8 mouse cellular contexts compared by ENCODE assay signal in genomic region chr5:110136087-110136464, GRCm38 (mm10). TPM values are rescaled to one million over a fixed set of nuclear protein-coding genes. Genes with fewer than 3 reads are reported as not detected.
DNase-seq lines count a peak whose midpoint lies in the region; ATAC-seq and TF ChIP-seq lines count a peak whose summit lies in the region.

No protein-coding gene starts in this region.

- peak overlapping the region; percentile 69 for H3K4me2 ChIP-seq in kidney, embryonic 14.5 days (replicated peaks; ENCODE audit: low read depth, low read length)
- peak overlapping the region; percentile 70 for H3K4me2 ChIP-seq in hindbrain, embryonic 13.5 days
- peak overlapping the region; percentile 77 for H3K4me2 ChIP-seq in midbrain, embryonic 11.5 days

- no peaks in the 10 kb centered on the region for H3K4me1 ChIP-seq in kidney, embryonic 14.5 days (ENCODE audit: control insufficient read depth, insufficient read depth, low read length)
- peaks cover 3% of the 10 kb centered on the region; the same call in 1 of the 2 replicates for H3K4me1 ChIP-seq in bone marrow macrophage, adult 2 months (ENCODE audit: control insufficient read depth, insufficient read depth, low read length)
- peaks cover 13% of the 10 kb centered on the region; the same call in 1 of the 2 replicates for H3K4me1 ChIP-seq in hindbrain, embryonic 13.5 days (replicated peaks)
- 0 out of 2 replicates have a peak, but pooled peaks cover 3% of the 10 kb centered on the region for H3K4me1 ChIP-seq in midbrain, embryonic 11.5 days (ENCODE audit: control insufficient read depth, insufficient read depth, low read length)

- H3K4me3 ChIP-seq in kidney, embryonic 14.5 days (ENCODE audit: low read length) = peak overlapping the region; percentile 75
- peak overlapping the region; percentile 99 for H3K4me3 ChIP-seq in bone marrow macrophage, adult 2 months (ENCODE audit: insufficient read depth, low read length)
- H3K4me3 ChIP-seq in hindbrain, embryonic 13.5 days = peak overlapping the region; percentile 88
- H3K4me3 ChIP-seq in midbrain, embryonic 11.5 days (ENCODE audit: low read depth, low read length) = peak overlapping the region; percentile 77

- peaks cover 8% of the 10 kb centered on the region; the same call in 1 of the 2 replicates for H3K9me3 ChIP-seq in kidney, embryonic 14.5 days (ENCODE audit: control insufficient read depth, low read length)
- no peaks in the 10 kb centered on the region for H3K9me3 ChIP-seq in hindbrain, embryonic 13.5 days
- H3K9me3 ChIP-seq in midbrain, embryonic 11.5 days (ENCODE audit: control insufficient read depth, low read length) = no peaks in the 10 kb centered on the region

- intact Hi-C loops in left cerebral cortex, postnatal 14 days (cut with DNase I) = loop anchor here (5.0 kb wide), 1 partner anchor 41 kb away; the partner anchor contains the start of gene Golga3

- no peak for TF ChIP-seq POLR2A in bone marrow macrophage, adult 2 months (IDR thresholded peaks at IDR 0.05; ENCODE audit: borderline replicate concordance, low read depth, low read length)

- H3K27me3 ChIP-seq in kidney, embryonic 14.5 days (ENCODE audit: control insufficient read depth, insufficient read depth, low read length) = no peaks in the 10 kb centered on the region
- H3K27me3 ChIP-seq in hindbrain, embryonic 13.5 days = no peaks in the 10 kb centered on the region
- no peaks in the 10 kb centered on the region for H3K27me3 ChIP-seq in midbrain, embryonic 11.5 days (ENCODE audit: control insufficient read depth, insufficient read depth, low read length)

- WGBS in kidney, embryonic 14.5 days = 6% methylated on average over 18 of the region's 18 CpGs
- WGBS in hindbrain, embryonic 13.5 days = 7% methylated on average over 18 of the region's 18 CpGs
- 7% methylated on average over 18 of the region's 18 CpGs for WGBS in midbrain, embryonic 11.5 days

- H3K27ac ChIP-seq in kidney, embryonic 14.5 days (ENCODE audit: low read depth, low read length) = no peak overlapping the region
- peak overlapping the region; percentile 28; the same call in 1 of the 2 replicates for H3K27ac ChIP-seq in bone marrow macrophage, adult 2 months (ENCODE audit: insufficient read depth, low read depth, low read length)
- H3K27ac ChIP-seq in hindbrain, embryonic 13.5 days = peak overlapping the region; percentile 87
- H3K27ac ChIP-seq in midbrain, embryonic 11.5 days (ENCODE audit: low read depth, low read length) = peak overlapping the region; percentile 25; the same call in 1 of the 2 replicates

- no peak for DNase-seq in kidney, postnatal 10 days
- DNase-seq in midbrain, embryonic 11.5 days (ENCODE audit: low spot score, missing footprints) = no peak
- DNase-seq in adrenal gland, postnatal 14 days = no peak
- no peak for DNase-seq in left cerebral cortex, postnatal 14 days (ENCODE audit: low spot score in 2 of 2)

- no peak for TF ChIP-seq CTCF in bone marrow macrophage, adult 2 months (IDR thresholded peaks at IDR 0.05; ENCODE audit: low read depth, low read length)

- peak overlapping the region; percentile 73 for H3K9ac ChIP-seq in kidney, embryonic 14.5 days (ENCODE audit: low read depth, low read length)
- peak overlapping the region; percentile 86 for H3K9ac ChIP-seq in hindbrain, embryonic 13.5 days
- H3K9ac ChIP-seq in midbrain, embryonic 11.5 days (ENCODE audit: low read length) = peak overlapping the region; percentile 78

- ATAC-seq in kidney, embryonic 14.5 days (ENCODE audit: low FRiP score, low TSS enrichment) = peak; percentile 53
- ATAC-seq in hindbrain, embryonic 13.5 days (ENCODE audit: low FRiP score) = peak; percentile 72
- peak; percentile 53 for ATAC-seq in midbrain, embryonic 11.5 days (ENCODE audit: low FRiP score)
- no peak; the same call in 1 of the 2 replicates for ATAC-seq in monocyte, adult 5-6 weeks (replicated peaks; ENCODE audit: insufficient number of reproducible peaks, low FRiP score, low TSS enrichment, poor library complexity, severe bottlenecking)

- peaks cover 5% of the 10 kb centered on the region; the same call in 1 of the 2 replicates for H3K36me3 ChIP-seq in kidney, embryonic 14.5 days (ENCODE audit: control insufficient read depth, insufficient read depth, low read length)
- peaks cover 25% of the 10 kb centered on the region for H3K36me3 ChIP-seq in hindbrain, embryonic 13.5 days
- no peaks in the 10 kb centered on the region for H3K36me3 ChIP-seq in midbrain, embryonic 11.5 days (ENCODE audit: control insufficient read depth, insufficient read depth, low read length)

RNA-seq across cellular contexts. Expression of gene Chfr, which starts 0.4 kb away (rescaled TPM):
- 28.6 and 40.8 TPM in 2 replicates for polyA plus RNA-seq in kidney, embryonic 14.5 days (2014; fragmentation: Nextera tagmentation; extraction: Ambion mirVana)
- polyA plus RNA-seq in bone marrow macrophage, adult 2 months (2012; ENCODE audit: insufficient read depth, insufficient read length, missing spikeins) = 42.3 and 42.5 TPM in 2 replicates
- polyA plus RNA-seq in hindbrain, embryonic 13.5 days (2015; fragmentation: Nextera tagmentation; extraction: Ambion mirVana) = 102 TPM in 2 replicates
- polyA plus RNA-seq in midbrain, embryonic 11.5 days (2014; fragmentation: Nextera tagmentation; extraction: Ambion mirVana) = 74.2 and 84.5 TPM in 2 replicates
- total RNA-seq in adrenal gland, postnatal 14 days (2021) = 34.1 and 46.1 TPM in 2 replicates
- total RNA-seq in monocyte, adult 5-6 weeks (2017) = 84.6 to 106 TPM (median 89.6 TPM) in 3 replicates
- total RNA-seq in left cerebral cortex, postnatal 14 days (2021) = 10 to 100 TPM; 59.7 to 69.1 TPM

RNA-seq across cellular contexts. Expression of gene Zfp605, which starts 26.2 kb away (rescaled TPM):
- 5.2 and 6.1 TPM in 2 replicates for polyA plus RNA-seq in kidney, embryonic 14.5 days (2014; fragmentation: Nextera tagmentation; extraction: Ambion mirVana)
- polyA plus RNA-seq in bone marrow macrophage, adult 2 months (2012; ENCODE audit: insufficient read depth, insufficient read length, missing spikeins) = 3.1 and 4.5 TPM in 2 replicates
- 15.2 and 18.2 TPM in 2 replicates for polyA plus RNA-seq in hindbrain, embryonic 13.5 days (2015; fragmentation: Nextera tagmentation; extraction: Ambion mirVana)
- 5.8 and 6.4 TPM in 2 replicates for polyA plus RNA-seq in midbrain, embryonic 11.5 days (2014; fragmentation: Nextera tagmentation; extraction: Ambion mirVana)
- 4.7 and 7.8 TPM in 2 replicates for total RNA-seq in adrenal gland, postnatal 14 days (2021)
- 6.8 to 11.4 TPM (median 11.3 TPM) in 3 replicates for total RNA-seq in monocyte, adult 5-6 weeks (2017)
- total RNA-seq in left cerebral cortex, postnatal 14 days (2021) = 10 to 100 TPM; 15.7 to 17.3 TPM

RNA-seq across cellular contexts. Expression of gene Gtpbp6, which starts 28.1 kb away (rescaled TPM):
- 32.1 and 32.5 TPM in 2 replicates for polyA plus RNA-seq in kidney, embryonic 14.5 days (2014; fragmentation: Nextera tagmentation; extraction: Ambion mirVana)
- 26.0 and 29.1 TPM in 2 replicates for polyA plus RNA-seq in bone marrow macrophage, adult 2 months (2012; ENCODE audit: insufficient read depth, insufficient read length, missing spikeins)
- polyA plus RNA-seq in hindbrain, embryonic 13.5 days (2015; fragmentation: Nextera tagmentation; extraction: Ambion mirVana) = 53.2 and 55.5 TPM in 2 replicates
- 23.9 and 24.7 TPM in 2 replicates for polyA plus RNA-seq in midbrain, embryonic 11.5 days (2014; fragmentation: Nextera tagmentation; extraction: Ambion mirVana)
- 57.4 and 63.7 TPM in 2 replicates for total RNA-seq in adrenal gland, postnatal 14 days (2021)
- 31.9 to 41.2 TPM (median 37.7 TPM) in 3 replicates for total RNA-seq in monocyte, adult 5-6 weeks (2017)
- 10 to 100 TPM; 84.2 to 85.4 TPM for total RNA-seq in left cerebral cortex, postnatal 14 days (2021)

RNA-seq across cellular contexts. Expression of gene Plcxd1, which starts 36.3 kb away (rescaled TPM):
- 1.2 and 1.4 TPM in 2 replicates for polyA plus RNA-seq in kidney, embryonic 14.5 days (2014; fragmentation: Nextera tagmentation; extraction: Ambion mirVana)
- polyA plus RNA-seq in bone marrow macrophage, adult 2 months (2012; ENCODE audit: insufficient read depth, insufficient read length, missing spikeins) = not detected in 2 replicates
- 2.5 and 3.2 TPM in 2 replicates for polyA plus RNA-seq in hindbrain, embryonic 13.5 days (2015; fragmentation: Nextera tagmentation; extraction: Ambion mirVana)
- polyA plus RNA-seq in midbrain, embryonic 11.5 days (2014; fragmentation: Nextera tagmentation; extraction: Ambion mirVana) = 0.28 and 0.41 TPM in 2 replicates
- total RNA-seq in adrenal gland, postnatal 14 days (2021) = not detected in 2 replicates
- total RNA-seq in monocyte, adult 5-6 weeks (2017) = 0.10 to 2.3 TPM in 2 of 3 replicates, not detected in the other
- total RNA-seq in left cerebral cortex, postnatal 14 days (2021) = 1 to 10 TPM; 8.6 to 8.7 TPM

RNA-seq across cellular contexts. Expression of gene Golga3, which starts 40.4 kb away (rescaled TPM):
- polyA plus RNA-seq in kidney, embryonic 14.5 days (2014; fragmentation: Nextera tagmentation; extraction: Ambion mirVana) = 11.7 and 22.6 TPM in 2 replicates
- polyA plus RNA-seq in bone marrow macrophage, adult 2 months (2012; ENCODE audit: insufficient read depth, insufficient read length, missing spikeins) = 23.6 and 24.7 TPM in 2 replicates
- 22.1 and 22.9 TPM in 2 replicates for polyA plus RNA-seq in hindbrain, embryonic 13.5 days (2015; fragmentation: Nextera tagmentation; extraction: Ambion mirVana)
- 17.9 and 19.7 TPM in 2 replicates for polyA plus RNA-seq in midbrain, embryonic 11.5 days (2014; fragmentation: Nextera tagmentation; extraction: Ambion mirVana)
- 33.0 and 36.0 TPM in 2 replicates for total RNA-seq in adrenal gland, postnatal 14 days (2021)
- total RNA-seq in monocyte, adult 5-6 weeks (2017) = 26.9 to 50.9 TPM (median 39.0 TPM) in 3 replicates
- 10 to 100 TPM; 38.5 to 44.6 TPM for total RNA-seq in left cerebral cortex, postnatal 14 days (2021)
